8 mouse cellular contexts compared by ENCODE assay signal in genomic region chr6:148946409-148946742, GRCm38 (mm10). TPM values are rescaled to one million over a fixed set of nuclear protein-coding genes. Genes with fewer than 3 reads are reported as not detected.
A peak's percentile ranks its signal among the peaks of the same experiment; 100 is the strongest.
DNase-seq lines count a peak whose midpoint lies in the region; ATAC-seq and TF ChIP-seq lines count a peak whose summit lies in the region.

Gene Sinhcaf, minus strand, starts transcription at chr6:148946467.

- in situ Hi-C loops in Patski (cut with MboI; ENCODE audit: low pct_unique_long_range_greater_than_20kb): loop anchor here (10.0 kb wide), 1 partner anchor 168 kb away; no protein-coding TSS in a partner anchor

- H3K9ac ChIP-seq in hindbrain, embryonic 13.5 days: peak within 1 kb of the TSS; percentile 90

- no peaks in the 10 kb centered on the region for H3K9me3 ChIP-seq in hindbrain, embryonic 13.5 days

- CTCF ChIA-PET in Patski (lab: Charles Lee): interaction anchor here (1.4 kb wide), 2 partner anchors 12 to 58 kb away, joined by 3 read pairs; no protein-coding TSS in a partner anchor

- H3K4me3 ChIP-seq in hindbrain, embryonic 13.5 days: peak within 1 kb of the TSS; percentile 88

- POLR2A ChIA-PET in Patski (lab: Charles Lee): interaction anchor here (0.6 to 1.1 kb wide), 3 partner anchors 27 to 582 kb away, joined by 3 to 4 read pairs (median 3); no protein-coding TSS in a partner anchor

- H3K36me3 ChIP-seq in hindbrain, embryonic 13.5 days: no peaks in the 10 kb centered on the region

- H3K4me2 ChIP-seq in hindbrain, embryonic 13.5 days: peak within 1 kb of the TSS; percentile 69

- peaks cover 32% of the 10 kb centered on the region for H3K4me1 ChIP-seq in hindbrain, embryonic 13.5 days (replicated peaks)

- peak within 1 kb of the TSS; percentile 88 for H3K27ac ChIP-seq in hindbrain, embryonic 13.5 days

- peak; percentile 71 for ATAC-seq in Patski
- peak; percentile 83 for ATAC-seq in hindbrain, embryonic 13.5 days (ENCODE audit: low FRiP score)

- no peak for TF ChIP-seq CTCF in Patski (IDR thresholded peaks at IDR 0.05)

- DNase-seq in Patski (ENCODE audit: low read depth, low spot score): peak; percentile 85
- peak; percentile 94 to 98 for DNase-seq in cerebellum, postnatal 14 days
- peak; percentile 89 to 92 for DNase-seq in frontal cortex, postnatal 14 days (ENCODE audit: low spot score in 2 of 2)
- peak; percentile 87 to 88 for DNase-seq in layer of hippocampus, postnatal 25 days (ENCODE audit: extremely low spot score in 1 of 2, low spot score in 1 of 2)
- peak; percentile 98 for DNase-seq in lung, postnatal 25 days (ENCODE audit: low spot score)
- DNase-seq in retina, embryonic 14.5 days (ENCODE audit: low spot score): peak; percentile 99
- DNase-seq in thymus, postnatal 4 days: peak; percentile 99

- H3K27me3 ChIP-seq in Patski: no peaks in the 10 kb centered on the region
- no peaks in the 10 kb centered on the region for H3K27me3 ChIP-seq in hindbrain, embryonic 13.5 days

- WGBS in hindbrain, embryonic 13.5 days: under 1% methylated on average over 43 of the region's 47 CpGs

RNA-seq across cellular contexts. Expression of gene Sinhcaf, which starts in this region (rescaled TPM):
- polyA plus RNA-seq in Patski (2021): 72.4 TPM
- 103 and 104 TPM in 2 replicates for polyA plus RNA-seq in hindbrain, embryonic 13.5 days (2015; fragmentation: Nextera tagmentation; extraction: Ambion mirVana)
- 1 to 10 TPM; 2.9 to 3.4 TPM for total RNA-seq in layer of hippocampus, postnatal 25 days (2021)

Comparison
In these comparisons a context has a peak if more than half of its experiments do, and no peak if none do; other contexts are left out.
1. Peak in every context shown above with its lines: DNase-seq, ATAC-seq, H3K4me3 ChIP-seq and H3K27ac ChIP-seq.